Mouse (Mus musculus): ENCODE results near the gene Osbpl3. TPM values are rescaled to one million over a fixed set of nuclear protein-coding genes. Genes with fewer than 3 reads are reported as not detected.
A peak's percentile ranks its signal among the peaks of the same experiment; 100 is the strongest.

Gene Osbpl3
- polyA plus RNA-seq, 1 experiment, result 26.1 TPM

GRCm38 (mm10) chr6:50300622-50301021 lies 155.4 kb downstream of the Osbpl3 start:
- Histone ChIP-seq H3K4me3 (ENCODE audit: insufficient read depth, low read length) (no peak overlapping the region), H3K4me1 (ENCODE audit: control insufficient read depth, insufficient read depth, low read length) (no peaks in the 10 kb centered on the region), H3K27ac (ENCODE audit: insufficient read depth, low read length) (no peak overlapping the region)
- TF ChIP-seq POLR2A (IDR thresholded peaks at IDR 0.05; ENCODE audit: extremely low read depth, insufficient read depth, low read length), result no peak
- no peak for TF ChIP-seq CTCF (IDR thresholded peaks at IDR 0.05; ENCODE audit: extremely low read depth, insufficient read depth, low read length)

DNA sequence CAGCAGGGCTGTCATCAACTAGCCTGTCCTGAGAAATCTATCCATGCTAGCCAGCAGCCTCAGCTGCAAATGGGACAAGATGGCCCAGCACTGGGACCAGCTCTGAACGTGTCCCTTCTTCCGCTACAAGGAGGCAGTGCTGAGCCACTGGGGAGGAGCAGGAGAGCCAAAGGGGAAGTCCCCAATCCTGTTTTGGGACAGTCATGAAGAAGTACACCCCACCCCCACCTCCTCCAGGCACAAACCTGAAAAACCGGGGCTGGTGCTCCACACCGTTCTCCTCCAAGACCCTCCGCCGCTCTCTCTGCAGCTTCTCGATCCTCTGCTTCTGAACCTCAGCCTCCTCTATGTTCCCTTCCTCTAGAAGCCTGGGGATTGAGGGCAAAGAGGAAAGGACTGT lies 156.9 kb downstream of the Osbpl3 start:
- Histone ChIP-seq H3K4me1 (ENCODE audit: control insufficient read depth, insufficient read depth, low read length) (no peaks in the 10 kb centered on the region), H3K27ac (ENCODE audit: insufficient read depth, low read length) (no peak overlapping the region), H3K4me3 (ENCODE audit: insufficient read depth, low read length) (no peak overlapping the region)
- TF ChIP-seq CTCF (IDR thresholded peaks at IDR 0.05; ENCODE audit: extremely low read depth, insufficient read depth, low read length) (no peak), POLR2A (IDR thresholded peaks at IDR 0.05; ENCODE audit: extremely low read depth, insufficient read depth, low read length) (no peak)

- Histone ChIP-seq H3K4me1 (ENCODE audit: control insufficient read depth, insufficient read depth, low read length) (no peaks in the 10 kb centered on the region), H3K27ac (ENCODE audit: insufficient read depth, low read length) (no peak overlapping the region), H3K4me3 (ENCODE audit: insufficient read depth, low read length) (no peak overlapping the region)
- TF ChIP-seq POLR2A (IDR thresholded peaks at IDR 0.05; ENCODE audit: extremely low read depth, insufficient read depth, low read length) (no peak), CTCF (IDR thresholded peaks at IDR 0.05; ENCODE audit: extremely low read depth, insufficient read depth, low read length) (no peak)
Measured at GRCm38 (mm10) chr6:50297671-50298070, 158.3 kb downstream of the Osbpl3 start.

GRCm38 (mm10) chr6:50295136-50295535 lies 160.9 kb downstream of the Osbpl3 start:
- Histone ChIP-seq H3K4me1 (ENCODE audit: control insufficient read depth, insufficient read depth, low read length) (no peaks in the 10 kb centered on the region), H3K27ac (ENCODE audit: insufficient read depth, low read length) (no peak overlapping the region)
- TF ChIP-seq POLR2A (IDR thresholded peaks at IDR 0.05; ENCODE audit: extremely low read depth, insufficient read depth, low read length) (no peak), CTCF (IDR thresholded peaks at IDR 0.05; ENCODE audit: extremely low read depth, insufficient read depth, low read length) (no peak)

DNA sequence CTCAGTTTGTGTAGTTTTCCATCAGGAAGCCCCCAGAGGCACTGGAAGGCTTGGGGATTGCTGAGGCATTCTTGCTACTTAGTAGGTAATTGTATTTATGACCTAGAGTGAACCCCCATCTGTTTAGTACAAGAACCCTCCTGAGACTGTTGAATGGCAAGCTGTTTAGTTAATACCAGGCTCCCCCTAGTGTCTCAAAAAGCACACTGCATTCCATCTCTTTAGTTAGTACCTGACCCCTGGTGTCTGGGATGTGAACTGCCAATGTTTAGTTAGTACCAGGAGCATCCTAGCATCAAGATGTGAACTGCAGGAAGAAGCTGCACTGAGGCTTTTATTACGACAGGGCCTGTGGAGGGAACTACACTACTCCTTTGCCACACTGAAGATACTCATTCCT lies 161.9 kb downstream of the Osbpl3 start:
- H3K4me1 ChIP-seq (ENCODE audit: control insufficient read depth, insufficient read depth, low read length), result no peaks in the 10 kb centered on the region
- no peak overlapping the region for H3K27ac ChIP-seq (ENCODE audit: insufficient read depth, low read length)
- TF ChIP-seq POLR2A (IDR thresholded peaks at IDR 0.05; ENCODE audit: extremely low read depth, insufficient read depth, low read length) (no peak), CTCF (IDR thresholded peaks at IDR 0.05; ENCODE audit: extremely low read depth, insufficient read depth, low read length) (peak; percentile 85)
- H3K4me3 ChIP-seq (ENCODE audit: insufficient read depth, low read length), result no peak overlapping the region

More at GRCm38 (mm10) chr6:50295136-50295535, 160.9 kb downstream of the Osbpl3 start:
- no peak overlapping the region for H3K4me3 ChIP-seq (ENCODE audit: insufficient read depth, low read length)

DNA sequence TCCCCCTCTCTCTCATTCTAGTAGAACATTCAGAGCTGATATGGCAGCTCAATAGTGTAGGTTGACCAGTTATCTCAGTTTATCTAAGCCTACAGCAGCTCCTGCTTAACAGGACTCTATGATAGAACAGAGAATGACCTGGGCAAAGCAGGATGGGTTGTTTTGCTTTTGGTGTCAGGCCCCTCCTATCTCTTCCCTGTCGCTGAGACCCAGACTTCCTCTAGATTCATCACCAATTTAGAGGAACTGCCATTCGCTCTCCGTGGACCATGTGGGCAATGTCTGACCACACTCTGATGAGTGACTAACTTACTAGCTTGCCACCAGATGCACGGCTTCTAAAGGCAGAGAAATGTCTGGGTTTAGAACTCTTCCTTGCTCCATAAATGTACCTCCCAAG lies 164.4 kb downstream of the Osbpl3 start:
- H3K27ac ChIP-seq (ENCODE audit: insufficient read depth, low read length), result no peak overlapping the region
- no peak for TF ChIP-seq CTCF (IDR thresholded peaks at IDR 0.05; ENCODE audit: extremely low read depth, insufficient read depth, low read length)
- no peak for TF ChIP-seq POLR2A (IDR thresholded peaks at IDR 0.05; ENCODE audit: extremely low read depth, insufficient read depth, low read length)
- H3K4me3 ChIP-seq (ENCODE audit: insufficient read depth, low read length), result no peak overlapping the region
- no peaks in the 10 kb centered on the region for H3K4me1 ChIP-seq (ENCODE audit: control insufficient read depth, insufficient read depth, low read length)

DNA sequence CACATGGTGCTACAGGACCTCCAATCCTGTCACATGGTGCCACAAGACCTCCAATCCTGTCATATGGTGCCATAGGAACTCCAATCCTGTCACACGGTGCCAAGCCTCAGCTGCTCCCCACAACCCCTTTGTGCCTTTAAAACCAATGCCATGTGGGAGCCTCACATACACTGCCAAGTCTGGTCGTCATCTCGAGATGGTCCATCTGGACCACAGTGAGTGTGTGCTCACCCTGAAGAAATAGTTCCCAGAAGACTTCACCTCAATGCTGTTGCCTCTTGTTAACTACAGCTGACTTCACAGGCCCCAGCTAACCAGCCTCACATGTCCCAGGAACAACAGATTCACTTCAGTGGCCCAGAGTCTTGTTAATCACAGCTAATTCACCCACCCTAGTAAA lies 169.1 kb downstream of the Osbpl3 start:
- no peak for TF ChIP-seq POLR2A (IDR thresholded peaks at IDR 0.05; ENCODE audit: extremely low read depth, insufficient read depth, low read length)
- no peak for TF ChIP-seq CTCF (IDR thresholded peaks at IDR 0.05; ENCODE audit: extremely low read depth, insufficient read depth, low read length)
- Histone ChIP-seq H3K4me1 (ENCODE audit: control insufficient read depth, insufficient read depth, low read length) (no peaks in the 10 kb centered on the region), H3K4me3 (ENCODE audit: insufficient read depth, low read length) (no peak overlapping the region), H3K27ac (ENCODE audit: insufficient read depth, low read length) (no peak overlapping the region)

DNA sequence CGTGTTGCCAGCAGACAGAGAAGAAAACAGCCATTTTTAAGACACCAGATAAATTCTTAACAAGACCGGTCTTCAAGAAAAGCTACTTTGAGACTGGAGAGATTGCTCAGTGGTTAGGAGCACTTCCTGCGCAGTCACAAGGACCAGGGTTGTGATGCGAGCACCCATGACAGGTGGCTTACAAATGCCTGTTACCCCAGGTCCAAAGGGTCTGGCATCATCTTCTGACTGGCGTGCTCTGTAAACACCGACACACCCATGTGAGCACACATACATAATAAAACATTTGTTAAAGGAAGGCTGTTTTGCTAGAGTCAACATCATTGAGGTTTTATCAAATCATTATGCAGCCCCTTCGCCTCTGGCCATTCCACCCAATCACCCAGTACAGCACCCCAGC lies 176.4 kb downstream of the Osbpl3 start:
- H3K4me1 ChIP-seq (ENCODE audit: control insufficient read depth, insufficient read depth, low read length), result no peaks in the 10 kb centered on the region
- no peak overlapping the region for H3K4me3 ChIP-seq (ENCODE audit: insufficient read depth, low read length)
- no peak overlapping the region for H3K27ac ChIP-seq (ENCODE audit: insufficient read depth, low read length)
- TF ChIP-seq POLR2A (IDR thresholded peaks at IDR 0.05; ENCODE audit: extremely low read depth, insufficient read depth, low read length) (no peak), CTCF (IDR thresholded peaks at IDR 0.05; ENCODE audit: extremely low read depth, insufficient read depth, low read length) (no peak)

- H3K27ac ChIP-seq (ENCODE audit: insufficient read depth, low read length), result no peak overlapping the region
- no peak for TF ChIP-seq POLR2A (IDR thresholded peaks at IDR 0.05; ENCODE audit: extremely low read depth, insufficient read depth, low read length)
- no peak for TF ChIP-seq CTCF (IDR thresholded peaks at IDR 0.05; ENCODE audit: extremely low read depth, insufficient read depth, low read length)
- no peaks in the 10 kb centered on the region for H3K4me1 ChIP-seq (ENCODE audit: control insufficient read depth, insufficient read depth, low read length)
- no peak overlapping the region for H3K4me3 ChIP-seq (ENCODE audit: insufficient read depth, low read length)
Measured at GRCm38 (mm10) chr6:50273947-50274346, 182.1 kb downstream of the Osbpl3 start.

GRCm38 (mm10) chr6:50273416-50273815 lies 182.6 kb downstream of the Osbpl3 start:
- Histone ChIP-seq H3K4me3 (ENCODE audit: insufficient read depth, low read length) (no peak overlapping the region), H3K4me1 (ENCODE audit: control insufficient read depth, insufficient read depth, low read length) (no peaks in the 10 kb centered on the region), H3K27ac (ENCODE audit: insufficient read depth, low read length) (no peak overlapping the region)
- TF ChIP-seq POLR2A (IDR thresholded peaks at IDR 0.05; ENCODE audit: extremely low read depth, insufficient read depth, low read length), result no peak
- no peak for TF ChIP-seq CTCF (IDR thresholded peaks at IDR 0.05; ENCODE audit: extremely low read depth, insufficient read depth, low read length)

Data from cortical plate, adult 2 months (tissue).